Mouse (Mus musculus): ENCODE data around the gene S100a11.

- TF ChIP-seq CTCF (IDR thresholded peaks at IDR 0.05; ENCODE audit: borderline replicate concordance, insufficient read depth, low read depth, low read length) (no peak), POLR2A (IDR thresholded peaks at IDR 0.05; ENCODE audit: borderline replicate concordance, insufficient read depth, low read length) (no peak)
Observed at GRCm38 (mm10) chr3:93566892-93567291, 46.6 kb downstream of the S100a11 start.
